Mouse (Mus musculus): Measurements from ENCODE around the gene Olfr1336.
"Not testable (repeated sequence)": the region's sequence is repeated elsewhere in the genome, so short reads cannot be mapped to it uniquely, and the experiment has no call there.

DNA sequence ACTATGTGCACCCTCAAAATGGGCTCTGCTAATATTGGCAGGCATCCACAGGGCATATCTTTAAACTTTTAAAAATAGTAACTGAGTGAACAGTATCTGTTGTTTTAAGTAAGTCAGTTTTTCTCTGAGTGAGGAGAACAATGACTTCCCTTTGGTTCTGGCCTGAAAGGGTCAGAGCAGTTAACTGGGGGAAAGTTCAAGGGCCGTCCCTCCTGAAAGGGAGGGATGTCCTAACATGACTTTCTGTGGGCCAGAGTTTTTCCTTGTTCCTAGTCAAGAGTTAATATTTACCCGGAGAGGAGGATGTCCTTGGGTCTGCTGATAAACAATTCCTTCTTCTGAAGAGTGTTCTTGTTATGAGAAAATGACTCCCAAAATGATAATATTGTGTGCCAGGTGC lies 21.7 kb downstream of the Olfr1336 start:
- TF ChIP-seq CTCF (IDR thresholded peaks at IDR 0.05; ENCODE audit: control insufficient read depth, insufficient read depth, insufficient read length); MAX (IDR thresholded peaks at IDR 0.05); MYOD1 (IDR thresholded peaks at IDR 0.05; ENCODE audit: control insufficient read depth, insufficient read length, low read depth): not testable (repeated sequence)

Data from C2C12 (cell line).